Mouse (Mus musculus) heart, embryonic 14.5 days (tissue): ENCODE results near the gene Ankrd42. TPM values are rescaled to one million over a fixed set of nuclear protein-coding genes. Genes with fewer than 3 reads are reported as not detected.

ENCODE experiments used
- ATAC-seq: fragments of 200-750 bp; cut with Nextera tagmentation; 2 replicates; pipeline ENCODE4 v1.8.0; 2017; ENCODE audit warnings: low read depth, moderate TSS enrichment; ENCODE audit not compliant: insufficient number of reproducible peaks, insufficient read depth, low FRiP score
- H3K27ac ChIP-seq, 2 experiments: fragments of 200-500 bp in 1 of 2; fragments of 300-500 bp in 1 of 2; sonication (generic) in 1 of 2; replicated peaks in 1 of 2; 2 replicates each; pipeline ENCODE4 v1.5.1; 2012 to 2014; ENCODE audit warnings: low read depth in 2 of 2, low read length in 2 of 2, control low read depth in 1 of 2, mild to moderate bottlenecking in 1 of 2, mixed read lengths in 1 of 2; ENCODE audit not compliant: control insufficient read depth in 1 of 2, insufficient read depth in 1 of 2
- H3K27me3 ChIP-seq: fragments of 300-500 bp; sonication (generic); 2 replicates; pipeline ENCODE4 v1.6.1; 2014; ENCODE audit warnings: mild to moderate bottlenecking, low read length, control low read depth; ENCODE audit not compliant: control insufficient read depth, insufficient read depth
- H3K36me3 ChIP-seq: fragments of 300-500 bp; sonication (generic); 2 replicates; pipeline ENCODE4 v1.6.1; 2014; ENCODE audit warnings: mild to moderate bottlenecking, control low read depth, low read length, mixed read lengths; ENCODE audit not compliant: control insufficient read depth, insufficient read depth
- H3K4me1 ChIP-seq, 2 experiments: fragments of 200-500 bp in 1 of 2; fragments of 300-500 bp in 1 of 2; sonication (generic) in 1 of 2; 2 replicates each; pipeline ENCODE4 v1.6.1; 2012 to 2014; ENCODE audit warnings: low read length in 2 of 2, control low read depth in 1 of 2, mixed read lengths in 1 of 2; ENCODE audit not compliant: control insufficient read depth in 2 of 2, insufficient read depth in 2 of 2
- H3K4me2 ChIP-seq: fragments of 300-500 bp; sonication (generic); 2 replicates; pipeline ENCODE4 v1.6.1; 2014; ENCODE audit warnings: mild to moderate bottlenecking, low read length
- H3K4me3 ChIP-seq, 2 experiments: fragments of 200-500 bp in 1 of 2; fragments of 300-500 bp in 1 of 2; sonication (generic) in 1 of 2; 2 replicates each; pipeline ENCODE4 v1.5.1; 2012 to 2014; ENCODE audit warnings: low read length in 2 of 2, mild to moderate bottlenecking in 2 of 2, control low read depth in 1 of 2, low read depth in 1 of 2, moderate library complexity in 1 of 2; ENCODE audit not compliant: control insufficient read depth in 1 of 2, insufficient read depth in 1 of 2
- H3K9ac ChIP-seq: fragments of 300-500 bp; sonication (generic); 2 replicates; pipeline ENCODE4 v1.6.1; 2014; ENCODE audit warnings: mild to moderate bottlenecking, low read length
- H3K9me3 ChIP-seq: fragments of 300-500 bp; sonication (generic); 2 replicates; pipeline ENCODE4 v1.6.1; 2016; ENCODE audit warnings: low read length, control low read depth; ENCODE audit not compliant: control insufficient read depth
- WGBS: fragments of 180-500 bp; shearing (Covaris S2); extraction: QIAGEN DNeasy Blood & Tissue Kit; methylation state at CpG from one replicate; pipeline ENCODE4 v1.1.7; 2014; 5-methylcytosine and 5-hydroxymethylcytosine counted together
- polyA plus RNA-seq: library from polyadenylated mRNA; unstranded; fragments of >200 nt; fragmentation: Nextera tagmentation; extraction: Ambion mirVana; gene quantifications from 2 replicates; pipeline ENCODE4 v1.2.1, GENCODE M21; 2014

Gene Ankrd42
- polyA plus RNA-seq, 1 experiment from 2014 or later = 2.6 TPM

- H3K4me1 ChIP-seq = no peaks in the 10 kb centered on the region
- H3K36me3 ChIP-seq = no peaks in the 10 kb centered on the region
- H3K9ac ChIP-seq = no peak overlapping the region
- no peak overlapping the region for H3K4me2 ChIP-seq
- no peaks in the 10 kb centered on the region for H3K9me3 ChIP-seq
- no peak overlapping the region for H3K4me3 ChIP-seq
- no peak for ATAC-seq
- H3K27ac ChIP-seq = no peak overlapping the region
- H3K27me3 ChIP-seq = no peaks in the 10 kb centered on the region
- WGBS = 48% methylated on average over 2 of the region's 2 CpGs
These were observed 12.5 kb downstream of the Ankrd42 start for GRCm38 (mm10) chr7:92624488-92624887.

GRCm38 (mm10) chr7:92610830-92611229 is 26.1 kb downstream of the Ankrd42 start:
- Histone ChIP-seq H3K4me1 (no peaks in the 10 kb centered on the region), H3K4me2 (no peak overlapping the region), H3K27me3 (no peaks in the 10 kb centered on the region), H3K36me3 (no peaks in the 10 kb centered on the region), H3K4me3 (no peak overlapping the region), H3K9ac (no peak overlapping the region), H3K9me3 (no peaks in the 10 kb centered on the region), H3K27ac (no peak overlapping the region)
- 82% methylated on average over 7 of the region's 7 CpGs for WGBS
- ATAC-seq = no peak

- Histone ChIP-seq H3K4me1 (no peaks in the 10 kb centered on the region), H3K27ac (no peak overlapping the region), H3K4me3 (no peak overlapping the region), H3K27me3 (no peaks in the 10 kb centered on the region), H3K36me3 (no peaks in the 10 kb centered on the region), H3K9me3 (no peaks in the 10 kb centered on the region), H3K9ac (no peak overlapping the region), H3K4me2 (no peak overlapping the region)
- ATAC-seq = no peak
- WGBS = 84% methylated on average over 7 of the region's 7 CpGs
These were observed 32.0 kb downstream of the Ankrd42 start for GRCm38 (mm10) chr7:92604961-92605360.

GRCm38 (mm10) chr7:92590842-92591241 is 46.1 kb downstream of the Ankrd42 start:
- Histone ChIP-seq H3K4me1 (no peaks in the 10 kb centered on the region), H3K4me2 (no peak overlapping the region), H3K36me3 (no peaks in the 10 kb centered on the region), H3K27me3 (no peaks in the 10 kb centered on the region), H3K9ac (no peak overlapping the region), H3K9me3 (no peaks in the 10 kb centered on the region), H3K4me3 (no peak overlapping the region), H3K27ac (no peak overlapping the region)
- ATAC-seq = no peak
- WGBS = 86% methylated on average over 2 of the region's 2 CpGs

GRCm38 (mm10) chr7:92589986-92590385 is 47.0 kb downstream of the Ankrd42 start:
- Histone ChIP-seq H3K4me3 (no peak overlapping the region), H3K4me1 (no peaks in the 10 kb centered on the region), H3K4me2 (no peak overlapping the region), H3K9ac (no peak overlapping the region), H3K27ac (no peak overlapping the region), H3K27me3 (no peaks in the 10 kb centered on the region), H3K36me3 (no peaks in the 10 kb centered on the region), H3K9me3 (no peaks in the 10 kb centered on the region)
- ATAC-seq = no peak
- WGBS = 89% methylated on average over 7 of the region's 7 CpGs

GRCm38 (mm10) chr7:92583567-92583966 is 53.4 kb downstream of the Ankrd42 start:
- peaks cover 35% of the 10 kb centered on the region for H3K36me3 ChIP-seq
- H3K27me3 ChIP-seq = no peaks in the 10 kb centered on the region
- H3K4me2 ChIP-seq = no peak overlapping the region
- H3K4me1 ChIP-seq = no peaks in the 10 kb centered on the region
- WGBS = 87% methylated on average over 7 of the region's 7 CpGs
- no peaks in the 10 kb centered on the region for H3K9me3 ChIP-seq
- no peak overlapping the region for H3K27ac ChIP-seq
- no peak overlapping the region for H3K4me3 ChIP-seq
- ATAC-seq = no peak
- H3K9ac ChIP-seq = no peak overlapping the region

GRCm38 (mm10) chr7:92580491-92581207 is 56.3 kb downstream of the Ankrd42 start:
- Histone ChIP-seq H3K4me1 (no peaks in the 10 kb centered on the region), H3K9me3 (no peaks in the 10 kb centered on the region), H3K4me3 (no peak overlapping the region), H3K36me3 (peaks cover 47% of the 10 kb centered on the region), H3K4me2 (no peak overlapping the region), H3K27me3 (no peaks in the 10 kb centered on the region), H3K27ac (no peak overlapping the region), H3K9ac (no peak overlapping the region)
- ATAC-seq = no peak
- WGBS = 88% methylated on average over 5 of the region's 5 CpGs

GRCm38 (mm10) chr7:92566775-92567174 is 70.2 kb downstream of the Ankrd42 start:
- WGBS = 84% methylated on average over 1 of the region's 1 CpGs

More at GRCm38 (mm10) chr7:92566775-92567174, 70.2 kb downstream of the Ankrd42 start:
- ATAC-seq = no peak
- H3K4me2 ChIP-seq = no peak overlapping the region
- H3K9ac ChIP-seq = no peak overlapping the region
- peaks cover 30% of the 10 kb centered on the region for H3K36me3 ChIP-seq
- H3K4me3 ChIP-seq = no peak overlapping the region
- H3K9me3 ChIP-seq = no peaks in the 10 kb centered on the region
- H3K4me1 ChIP-seq = peaks cover 0 to 4% of the 10 kb centered on the region in 2 experiments; a peak in 2 of 4 replicates
- H3K27me3 ChIP-seq = no peaks in the 10 kb centered on the region
- H3K27ac ChIP-seq = no peak overlapping the region
